Mouse (Mus musculus): ENCODE measurements around the gene Gm572. TPM values are rescaled to one million over a fixed set of nuclear protein-coding genes. Genes with fewer than 3 reads are reported as not detected.

The Gm572 gene
- polyA plus RNA-seq, 1 experiment from 2014 or later: not detected

- Histone ChIP-seq H3K4me2 (ENCODE audit: low read depth, low read length, severe bottlenecking) (no peak overlapping the region), H3K9ac (ENCODE audit: low read length) (no peak overlapping the region), H3K4me1 (replicated peaks; ENCODE audit: control insufficient read depth, insufficient read depth, low read length) (peaks cover 22% of the 10 kb centered on the region), H3K9me3 (ENCODE audit: control insufficient read depth, low read length) (no peaks in the 10 kb centered on the region), H3K36me3 (ENCODE audit: control insufficient read depth, insufficient read depth, low read length) (no peaks in the 10 kb centered on the region), H3K4me3 (ENCODE audit: low read depth, low read length) (no peak overlapping the region), H3K27me3 (ENCODE audit: control insufficient read depth, insufficient read depth, low read length) (no peaks in the 10 kb centered on the region), H3K27ac (ENCODE audit: low read depth, low read length) (no peak overlapping the region)
- WGBS: 46% methylated on average over 11 of the region's 11 CpGs
- ATAC-seq (replicated peaks; ENCODE audit: low FRiP score) (no peak), DNase-seq (ENCODE audit: low spot score) (no peak)
Measured at GRCm38 (mm10) chr4:148708836-148709235, 65.7 kb downstream of the Gm572 start.

- Histone ChIP-seq H3K4me1 (replicated peaks; ENCODE audit: control insufficient read depth, insufficient read depth, low read length) (peaks cover 22% of the 10 kb centered on the region), H3K4me3 (ENCODE audit: low read depth, low read length) (no peak overlapping the region), H3K36me3 (ENCODE audit: control insufficient read depth, insufficient read depth, low read length) (no peaks in the 10 kb centered on the region), H3K27me3 (ENCODE audit: control insufficient read depth, insufficient read depth, low read length) (no peaks in the 10 kb centered on the region), H3K9me3 (ENCODE audit: control insufficient read depth, low read length) (no peaks in the 10 kb centered on the region), H3K27ac (ENCODE audit: low read depth, low read length) (no peak overlapping the region), H3K4me2 (ENCODE audit: low read depth, low read length, severe bottlenecking) (no peak overlapping the region), H3K9ac (ENCODE audit: low read length) (no peak overlapping the region)
- no peak for DNase-seq (ENCODE audit: low spot score)
- WGBS: 28% methylated on average over 2 of the region's 2 CpGs
- no peak for ATAC-seq (replicated peaks; ENCODE audit: low FRiP score)
Measured at GRCm38 (mm10) chr4:148710446-148710845, 67.3 kb downstream of the Gm572 start.

GRCm38 (mm10) chr4:148711323-148711722 is 68.2 kb downstream of the Gm572 start:
- WGBS: 7% methylated on average over 10 of the region's 10 CpGs
- DNase-seq (ENCODE audit: low spot score) (peak; percentile 66), ATAC-seq (replicated peaks; ENCODE audit: low FRiP score) (no peak; the same call in 1 of the 2 replicates)
- peak overlapping the region; percentile 16; the same call in 1 of the 2 replicates for H3K4me2 ChIP-seq (ENCODE audit: low read depth, low read length, severe bottlenecking)
- H3K36me3 ChIP-seq (ENCODE audit: control insufficient read depth, insufficient read depth, low read length): no peaks in the 10 kb centered on the region
- H3K9me3 ChIP-seq (ENCODE audit: control insufficient read depth, low read length): no peaks in the 10 kb centered on the region
- H3K27ac ChIP-seq (ENCODE audit: low read depth, low read length): no peak overlapping the region
- 0 out of 2 replicates have a peak overlapping the region, but pooled peaks have one; percentile 35 for H3K9ac ChIP-seq (ENCODE audit: low read length)
- H3K4me3 ChIP-seq (ENCODE audit: low read depth, low read length): no peak overlapping the region
- H3K27me3 ChIP-seq (ENCODE audit: control insufficient read depth, insufficient read depth, low read length): no peaks in the 10 kb centered on the region
- peaks cover 22% of the 10 kb centered on the region for H3K4me1 ChIP-seq (replicated peaks; ENCODE audit: control insufficient read depth, insufficient read depth, low read length)

GRCm38 (mm10) chr4:148712632-148713031 is 69.5 kb downstream of the Gm572 start:
- Histone ChIP-seq H3K4me2 (ENCODE audit: low read depth, low read length, severe bottlenecking) (no peak overlapping the region), H3K27me3 (ENCODE audit: control insufficient read depth, insufficient read depth, low read length) (no peaks in the 10 kb centered on the region), H3K4me3 (ENCODE audit: low read depth, low read length) (no peak overlapping the region), H3K9me3 (ENCODE audit: control insufficient read depth, low read length) (no peaks in the 10 kb centered on the region), H3K4me1 (replicated peaks; ENCODE audit: control insufficient read depth, insufficient read depth, low read length) (peaks cover 22% of the 10 kb centered on the region), H3K36me3 (ENCODE audit: control insufficient read depth, insufficient read depth, low read length) (no peaks in the 10 kb centered on the region), H3K27ac (ENCODE audit: low read depth, low read length) (no peak overlapping the region), H3K9ac (ENCODE audit: low read length) (no peak overlapping the region)
- ATAC-seq (replicated peaks; ENCODE audit: low FRiP score): no peak
- WGBS: 35% methylated on average over 10 of the region's 10 CpGs
- DNase-seq (ENCODE audit: low spot score): no peak

GRCm38 (mm10) chr4:148714064-148714463 is 70.9 kb downstream of the Gm572 start:
- no peak overlapping the region for H3K27ac ChIP-seq (ENCODE audit: low read depth, low read length)
- peaks cover 20% of the 10 kb centered on the region for H3K4me1 ChIP-seq (replicated peaks; ENCODE audit: control insufficient read depth, insufficient read depth, low read length)
- no peak for DNase-seq (ENCODE audit: low spot score)
- no peak for ATAC-seq (replicated peaks; ENCODE audit: low FRiP score)
- H3K4me2 ChIP-seq (ENCODE audit: low read depth, low read length, severe bottlenecking): no peak overlapping the region
- H3K27me3 ChIP-seq (ENCODE audit: control insufficient read depth, insufficient read depth, low read length): no peaks in the 10 kb centered on the region
- 84% methylated on average over 8 of the region's 8 CpGs for WGBS
- no peaks in the 10 kb centered on the region for H3K9me3 ChIP-seq (ENCODE audit: control insufficient read depth, low read length)
- H3K9ac ChIP-seq (ENCODE audit: low read length): no peak overlapping the region
- no peaks in the 10 kb centered on the region for H3K36me3 ChIP-seq (ENCODE audit: control insufficient read depth, insufficient read depth, low read length)
- no peak overlapping the region for H3K4me3 ChIP-seq (ENCODE audit: low read depth, low read length)

GRCm38 (mm10) chr4:148714739-148715138 is 71.6 kb downstream of the Gm572 start:
- Histone ChIP-seq H3K9me3 (ENCODE audit: control insufficient read depth, low read length) (no peaks in the 10 kb centered on the region), H3K27me3 (ENCODE audit: control insufficient read depth, insufficient read depth, low read length) (no peaks in the 10 kb centered on the region), H3K36me3 (ENCODE audit: control insufficient read depth, insufficient read depth, low read length) (no peaks in the 10 kb centered on the region), H3K4me2 (ENCODE audit: low read depth, low read length, severe bottlenecking) (no peak overlapping the region), H3K4me1 (replicated peaks; ENCODE audit: control insufficient read depth, insufficient read depth, low read length) (peaks cover 18% of the 10 kb centered on the region), H3K27ac (ENCODE audit: low read depth, low read length) (no peak overlapping the region), H3K9ac (ENCODE audit: low read length) (no peak overlapping the region), H3K4me3 (ENCODE audit: low read depth, low read length) (no peak overlapping the region)
- ATAC-seq (replicated peaks; ENCODE audit: low FRiP score): no peak
- DNase-seq (ENCODE audit: low spot score): no peak
- 89% methylated on average over 12 of the region's 12 CpGs for WGBS

- DNase-seq (ENCODE audit: low spot score) (no peak), ATAC-seq (replicated peaks; ENCODE audit: low FRiP score) (no peak)
- WGBS: 48% methylated on average over 3 of the region's 3 CpGs
- H3K27me3 ChIP-seq (ENCODE audit: control insufficient read depth, insufficient read depth, low read length): no peaks in the 10 kb centered on the region
- H3K4me2 ChIP-seq (ENCODE audit: low read depth, low read length, severe bottlenecking): no peak overlapping the region
- H3K36me3 ChIP-seq (ENCODE audit: control insufficient read depth, insufficient read depth, low read length): no peaks in the 10 kb centered on the region
- peaks cover 16% of the 10 kb centered on the region for H3K4me1 ChIP-seq (replicated peaks; ENCODE audit: control insufficient read depth, insufficient read depth, low read length)
- H3K9me3 ChIP-seq (ENCODE audit: control insufficient read depth, low read length): no peaks in the 10 kb centered on the region
- no peak overlapping the region for H3K4me3 ChIP-seq (ENCODE audit: low read depth, low read length)
- no peak overlapping the region for H3K9ac ChIP-seq (ENCODE audit: low read length)
- H3K27ac ChIP-seq (ENCODE audit: low read depth, low read length): no peak overlapping the region
Measured at GRCm38 (mm10) chr4:148715396-148715795, 72.3 kb downstream of the Gm572 start.

Other genes starting within 250 kb of the Gm572 start
- 17.0 and 19.6 TPM in 2 replicates for gene Ubiad1, start 198.5 kb upstream of the Gm572 start, polyA plus RNA-seq (2014; fragmentation: Nextera tagmentation; extraction: Ambion mirVana)
- 30.6 and 37.6 TPM in 2 replicates for gene Mtor, start 194.7 kb upstream of the Gm572 start, polyA plus RNA-seq (2014; fragmentation: Nextera tagmentation; extraction: Ambion mirVana)
- 0.20 and 0.47 TPM in 2 replicates for gene Angptl7, start 142.9 kb upstream of the Gm572 start, polyA plus RNA-seq (2014; fragmentation: Nextera tagmentation; extraction: Ambion mirVana)
- 99.1 and 108 TPM in 2 replicates for gene Exosc10, start 84.9 kb upstream of the Gm572 start, polyA plus RNA-seq (2014; fragmentation: Nextera tagmentation; extraction: Ambion mirVana)
- gene Srm, start 51.8 kb upstream of the Gm572 start, polyA plus RNA-seq (2014; fragmentation: Nextera tagmentation; extraction: Ambion mirVana): 206 and 222 TPM in 2 replicates
- gene Masp2, start 40.8 kb upstream of the Gm572 start, polyA plus RNA-seq (2014; fragmentation: Nextera tagmentation; extraction: Ambion mirVana): 0.36 TPM in 1 of 2 replicates, not detected in the other
- 225 and 238 TPM in 2 replicates for gene Tardbp, start 16.3 kb upstream of the Gm572 start, polyA plus RNA-seq (2014; fragmentation: Nextera tagmentation; extraction: Ambion mirVana)
- gene Casz1, start 161.1 kb downstream of the Gm572 start, polyA plus RNA-seq (2014; fragmentation: Nextera tagmentation; extraction: Ambion mirVana): 3.4 and 3.6 TPM in 2 replicates

All from forebrain, embryonic 11.5 days (tissue).